Mouse (Mus musculus) thymus, adult 2 months (tissue): ENCODE results near the gene Mri1. TPM values are rescaled to one million over a fixed set of nuclear protein-coding genes. Genes with fewer than 3 reads are reported as not detected.
A peak's percentile ranks its signal among the peaks of the same experiment; 100 is the strongest.

Experiments used
- DNase-seq: peaks from one replicate; pipeline ENCODE4 v3.0.0; 2021
- H3K27ac ChIP-seq: fragments of 200-500 bp; 2 replicates; pipeline ENCODE4 v1.5.1; 2012; ENCODE audit warnings: low read length, control low read depth; ENCODE audit not compliant: control insufficient read depth, insufficient read depth
- H3K27me3 ChIP-seq: fragments of 200-500 bp; 2 replicates; pipeline ENCODE4 v1.6.1; 2012; ENCODE audit warnings: mild to moderate bottlenecking, low read length, moderate library complexity, mixed read lengths; ENCODE audit not compliant: control insufficient read depth, insufficient read depth
- H3K36me3 ChIP-seq: fragments of 200-500 bp; 2 replicates; pipeline ENCODE4 v1.6.1; 2012; ENCODE audit warnings: mild to moderate bottlenecking, low read length, moderate library complexity; ENCODE audit not compliant: control insufficient read depth, insufficient read depth
- H3K4me1 ChIP-seq: fragments of 200-500 bp; replicated peaks from 2 replicates; pipeline ENCODE4 v1.6.1; 2012; ENCODE audit warnings: low read length; ENCODE audit not compliant: control insufficient read depth, insufficient read depth
- H3K4me3 ChIP-seq: fragments of 200-500 bp; 2 replicates; pipeline ENCODE4 v1.5.1; 2012; ENCODE audit warnings: mild to moderate bottlenecking, low read length, control low read depth, moderate library complexity; ENCODE audit not compliant: control insufficient read depth, insufficient read depth
- CTCF ChIP-seq: fragments of 200-500 bp; IDR thresholded peaks from 2 replicates; pipeline ENCODE4 v1.5.1; 2012; ENCODE audit warnings: mild to moderate bottlenecking, control low read depth, low read length, moderate library complexity, borderline replicate concordance; ENCODE audit not compliant: control insufficient read depth, poor library complexity, insufficient read depth; ENCODE audit errors: extremely low read depth
- POLR2A ChIP-seq: fragments of 200-500 bp; IDR thresholded peaks from 2 replicates; pipeline ENCODE4 v1.6.1; 2012; ENCODE audit warnings: mild to moderate bottlenecking, low read length, control low read depth, moderate library complexity; ENCODE audit not compliant: control insufficient read depth, poor library complexity, insufficient read depth; ENCODE audit errors: extremely low read depth
- WGBS: fragments of 180-500 bp; shearing (Covaris S2); methylation state at CpG from one replicate; pipeline ENCODE4 v1.1.7; 2018; 5-methylcytosine and 5-hydroxymethylcytosine counted together
- polyA plus RNA-seq: library from polyadenylated mRNA; depleted of rRNA; stranded (reverse); fragments of >200 nt; gene quantifications from 2 replicates; pipeline ENCODE4 v1.2.3, GENCODE M21; 2012

The Mri1 gene
- polyA plus RNA-seq, 1 experiment: 89.6 TPM

DNA sequence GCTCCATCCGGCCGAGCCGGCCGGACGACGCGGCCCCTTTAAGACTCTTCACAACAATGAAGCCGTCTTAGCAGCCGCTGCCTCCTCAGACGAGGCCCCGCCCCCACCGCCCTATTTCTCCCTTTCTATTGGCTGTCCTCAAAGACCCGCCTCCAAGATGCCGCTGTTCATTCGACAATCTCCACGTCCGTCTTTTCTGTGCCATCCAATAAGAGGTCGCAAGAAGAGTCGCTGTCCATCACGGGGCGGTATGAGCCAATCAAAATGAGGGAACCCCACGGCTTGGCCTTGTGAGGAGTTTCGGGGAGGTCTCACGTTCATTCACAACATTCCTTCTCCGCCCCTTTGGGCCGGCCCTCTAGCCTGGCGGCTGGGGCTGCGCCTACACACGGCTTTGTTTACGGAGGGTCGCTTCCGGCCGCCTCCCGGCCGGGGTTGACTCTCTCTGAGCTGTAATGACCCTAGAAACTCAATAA lies 20.1 kb downstream of the Mri1 start, which contains the start of gene Zswim4:
TSS of gene Zswim4 (minus strand) at position 58 of the 476 bp plus-strand sequence.
- peak; percentile 96 for DNase-seq
- H3K4me3 ChIP-seq: peak within 1 kb of the TSS; percentile 90
- peaks cover 22% of the 10 kb centered on the region for H3K4me1 ChIP-seq
- no peaks in the 10 kb centered on the region for H3K27me3 ChIP-seq
- peak within 1 kb of the TSS; percentile 85 for H3K27ac ChIP-seq
- H3K36me3 ChIP-seq: no peaks in the 10 kb centered on the region
- TF ChIP-seq POLR2A (peak; percentile 78; the same call in 1 of the 2 replicates), CTCF (peak; percentile 41; the same call in 1 of the 2 replicates)
- WGBS: 0% methylated on average over 35 of the region's 35 CpGs

DNA sequence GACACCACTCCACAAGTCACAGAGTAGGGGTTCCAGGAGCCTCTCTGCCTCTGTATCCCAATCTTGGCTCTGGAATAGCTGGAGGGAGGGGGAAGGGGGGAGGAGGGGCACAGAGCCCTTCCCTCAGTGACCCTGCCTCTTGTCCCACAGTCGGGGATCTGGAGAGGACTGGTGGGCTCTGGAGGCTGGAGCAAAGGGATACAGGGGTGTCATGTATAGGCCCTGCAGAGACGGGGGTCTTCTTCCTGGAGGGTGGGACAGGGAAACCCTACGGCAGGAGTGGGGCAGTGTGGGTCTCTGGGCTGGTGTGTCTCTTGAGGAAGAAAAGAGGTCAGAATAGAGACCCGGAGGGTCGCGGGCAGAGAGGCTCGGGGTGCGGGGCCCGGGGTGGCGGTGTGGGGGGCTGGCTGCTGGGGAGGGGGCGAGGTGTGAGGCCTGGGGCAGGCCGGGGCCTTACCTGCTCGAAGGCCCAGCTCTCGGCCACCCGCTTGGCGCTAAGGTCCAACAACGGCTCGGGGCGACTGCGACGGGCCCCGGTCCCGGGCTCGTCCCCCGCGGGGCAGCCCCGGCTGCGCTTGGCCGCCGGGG lies 20.6 kb downstream of the Mri1 start:
- no peaks in the 10 kb centered on the region for H3K27me3 ChIP-seq
- H3K4me1 ChIP-seq: peaks cover 22% of the 10 kb centered on the region
- H3K36me3 ChIP-seq: no peaks in the 10 kb centered on the region
- no peak overlapping the region for H3K27ac ChIP-seq
- no peak for DNase-seq
- under 1% methylated on average over 30 of the region's 30 CpGs for whole genome bisulfite sequencing
- peak overlapping the region; percentile 63 for H3K4me3 ChIP-seq
- TF ChIP-seq CTCF (no peak), POLR2A (no peak)

- TF ChIP-seq POLR2A (no peak), CTCF (no peak)
- peaks cover 22% of the 10 kb centered on the region for H3K4me1 ChIP-seq
- no peak for DNase-seq
- peak overlapping the region; percentile 63 for H3K4me3 ChIP-seq
- H3K27me3 ChIP-seq: no peaks in the 10 kb centered on the region
- peaks cover 2% of the 10 kb centered on the region; the same call in 1 of the 2 replicates for H3K36me3 ChIP-seq
- no peak overlapping the region for H3K27ac ChIP-seq
- 20% methylated on average over 10 of the region's 10 CpGs for WGBS
These were observed 21.2 kb downstream of the Mri1 start for GRCm38 (mm10) chr8:84235746-84236409.

GRCm38 (mm10) chr8:84233055-84233454 lies 24.1 kb downstream of the Mri1 start:
- Histone ChIP-seq H3K27me3 (no peaks in the 10 kb centered on the region), H3K27ac (no peak overlapping the region), H3K4me1 (peaks cover 20% of the 10 kb centered on the region), H3K4me3 (no peak overlapping the region), H3K36me3 (peaks cover 26% of the 10 kb centered on the region)
- 90% methylated on average over 2 of the region's 2 CpGs for WGBS
- DNase-seq: no peak
- no peak for TF ChIP-seq POLR2A
- no peak for TF ChIP-seq CTCF

DNA sequence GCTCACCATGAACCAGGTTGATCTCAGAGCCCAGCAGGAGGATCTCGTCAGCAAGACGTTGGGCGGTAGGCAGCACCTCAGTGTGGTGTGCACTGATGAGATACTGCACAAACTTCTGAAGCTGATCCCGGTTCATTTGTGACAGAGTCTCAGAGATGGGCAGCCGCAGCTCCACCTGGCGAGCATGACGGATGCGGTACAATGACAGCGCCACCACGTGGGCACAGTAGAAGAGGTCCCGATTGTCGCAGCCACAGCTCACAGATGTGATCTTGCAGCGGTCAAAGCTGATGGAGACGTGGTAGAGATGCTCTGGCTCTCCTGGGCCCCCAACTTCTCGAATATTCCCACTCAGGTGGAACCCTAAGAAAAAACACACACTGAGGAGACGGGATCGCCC lies 26.4 kb downstream of the Mri1 start:
- Histone ChIP-seq H3K4me3 (no peak overlapping the region), H3K27ac (no peak overlapping the region), H3K27me3 (no peaks in the 10 kb centered on the region), H3K36me3 (peaks cover 49% of the 10 kb centered on the region), H3K4me1 (peaks cover 9% of the 10 kb centered on the region)
- peak; percentile 19 for DNase-seq
- TF ChIP-seq CTCF (no peak), POLR2A (no peak)
- WGBS: 84% methylated on average over 17 of the region's 17 CpGs

DNA sequence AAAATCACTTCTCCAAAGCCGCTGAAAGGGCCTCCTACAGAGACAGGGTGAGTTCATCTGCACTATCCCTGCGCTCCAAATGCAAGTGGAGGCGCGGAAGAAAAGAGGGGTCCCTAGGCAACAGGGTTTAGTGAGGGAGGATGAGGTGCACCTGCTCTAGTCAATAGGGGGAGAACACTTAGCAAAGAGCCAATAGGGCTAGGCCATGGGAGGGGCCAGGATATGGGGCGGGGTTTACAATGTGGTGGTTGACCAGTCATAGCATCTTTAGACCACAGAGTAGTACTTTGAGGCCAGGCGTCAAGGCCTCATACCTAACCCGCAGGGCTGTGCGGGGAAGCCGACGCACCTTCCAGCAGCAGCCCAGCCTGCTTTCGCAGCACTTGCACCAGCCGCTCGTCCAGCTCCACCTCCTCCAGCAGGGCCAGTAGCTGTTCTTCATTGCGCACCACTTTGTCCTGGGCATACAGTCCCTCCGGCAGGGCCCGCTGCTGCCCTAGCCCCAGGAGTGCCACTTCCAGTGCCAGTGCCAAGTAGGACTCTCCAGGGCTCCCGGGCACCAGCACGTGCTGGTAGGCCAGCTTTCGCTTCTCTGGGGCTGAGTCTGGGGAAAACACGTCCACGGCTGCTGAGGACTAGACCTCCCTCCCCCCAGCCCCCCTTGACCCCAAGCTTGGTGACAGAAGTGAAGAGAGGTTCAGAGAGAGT lies 33.6 kb downstream of the Mri1 start:
- TF ChIP-seq POLR2A (no peak), CTCF (no peak)
- Histone ChIP-seq H3K27ac (no peak overlapping the region), H3K27me3 (no peaks in the 10 kb centered on the region), H3K36me3 (peaks cover 65% of the 10 kb centered on the region), H3K4me3 (no peak overlapping the region), H3K4me1 (peaks cover 6% of the 10 kb centered on the region)
- no peak for DNase-seq
- WGBS: 91% methylated on average over 21 of the region's 21 CpGs
